Mouse (Mus musculus): ENCODE measurements around the gene Dhrs7b. TPM values are rescaled to one million over a fixed set of nuclear protein-coding genes. Genes with fewer than 3 reads are reported as not detected.

Gene Dhrs7b
- polyA plus RNA-seq (2012; rRNA removed; ENCODE audit: low replicate concordance) = 27.1 and 57.3 TPM in 2 replicates

DNA sequence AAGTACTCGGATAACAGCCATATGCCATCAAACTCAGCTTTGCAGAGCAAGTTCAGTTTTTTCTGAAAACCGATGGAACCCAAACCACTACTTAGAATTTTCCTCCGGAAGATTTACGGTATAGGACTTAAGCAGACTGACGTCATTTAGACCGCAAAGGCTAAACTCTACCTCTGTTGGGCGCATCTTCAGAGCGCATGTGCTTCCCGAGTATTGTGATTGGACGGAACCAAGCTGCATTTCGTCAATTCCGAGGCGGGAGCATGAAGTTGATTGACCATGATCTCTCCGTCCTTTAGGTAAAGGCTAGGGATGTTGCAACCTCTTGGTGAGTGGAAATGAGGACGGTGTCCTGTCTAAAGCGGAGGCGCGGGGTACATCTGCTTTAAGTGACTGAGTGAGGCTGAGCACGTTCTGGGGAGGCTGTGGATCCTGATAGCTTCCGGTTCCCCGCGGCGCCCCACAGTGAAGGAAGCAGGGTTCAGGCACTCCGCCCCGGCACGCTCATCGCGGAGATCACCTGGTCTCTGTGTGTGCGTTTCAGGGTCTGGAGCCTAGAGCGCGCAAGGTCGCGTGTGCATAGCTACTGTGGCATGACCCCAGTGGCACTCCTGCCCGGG, at the start of gene Dhrs7b:
TSS of gene Dhrs7b (plus strand) at position 199 of the 620 bp plus-strand sequence.

DNA sequence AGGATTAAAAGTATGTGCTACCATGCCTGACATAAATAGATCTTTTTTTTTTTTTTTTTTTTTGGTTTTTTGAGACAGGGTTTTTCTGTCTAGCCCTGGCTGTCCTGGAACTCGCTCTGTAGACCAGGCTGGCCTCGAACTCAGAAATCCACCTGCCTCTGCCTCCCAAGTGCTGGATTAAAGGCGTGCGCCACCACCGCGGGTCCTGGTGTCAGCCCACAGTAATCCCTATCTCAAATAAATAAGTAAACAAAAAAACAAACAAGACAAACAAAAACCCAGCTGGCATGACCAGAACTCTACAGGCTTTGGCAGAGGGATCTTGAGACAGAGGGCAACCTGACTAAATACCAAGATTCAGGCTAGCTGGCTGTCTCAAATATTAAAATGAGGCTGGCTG, 18.8 kb upstream of the Dhrs7b start, which contains the start of gene Shmt1:
TSS of gene Shmt1 (minus strand) at position 101 of the 400 bp plus-strand sequence.

DNA sequence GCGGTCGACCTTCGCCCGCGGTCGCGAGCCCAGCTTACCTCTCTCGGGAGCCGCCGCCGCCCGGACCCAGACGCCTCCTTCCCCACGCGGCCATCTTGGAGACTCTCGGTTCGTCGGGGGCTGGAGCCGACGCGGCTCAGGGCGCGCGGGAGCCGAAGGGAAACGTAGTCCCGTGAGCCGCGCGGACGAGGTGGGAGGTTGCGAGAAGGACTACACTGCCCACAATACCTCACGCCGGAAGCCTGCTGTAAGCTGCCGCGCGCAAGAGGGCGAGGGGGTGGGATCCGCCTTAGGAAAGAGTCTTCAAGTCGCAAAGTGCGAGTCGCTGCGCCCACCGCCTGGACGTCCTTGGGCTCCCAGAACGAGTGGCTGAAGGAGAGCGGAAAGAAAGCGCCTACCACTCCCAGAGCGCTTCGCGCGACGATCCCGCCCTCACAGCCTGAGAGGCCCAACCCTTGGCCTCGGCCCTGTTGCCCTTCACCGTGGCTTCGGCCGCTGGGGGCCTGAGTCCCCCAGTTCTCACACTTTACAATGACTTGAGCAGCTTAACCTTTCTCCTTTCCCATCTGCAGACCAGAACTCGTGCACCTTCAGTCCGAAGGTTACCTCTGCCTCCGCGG, 48.4 kb downstream of the Dhrs7b start, which contains the start of gene Tmem11:
TSS of gene Tmem11 (minus strand) at position 598 of the 620 bp plus-strand sequence.

Other genes with a start within 250 kb of the Dhrs7b start
- 65.4 and 75.2 TPM in 2 replicates for gene Llgl1, start 130.9 kb upstream of the Dhrs7b start, polyA plus RNA-seq (2012; rRNA removed; ENCODE audit: low replicate concordance)
- 190 and 281 TPM in 2 replicates for gene Flii, start 103.4 kb upstream of the Dhrs7b start, polyA plus RNA-seq (2012; rRNA removed; ENCODE audit: low replicate concordance)
- gene Mief2, start 102.2 kb upstream of the Dhrs7b start, polyA plus RNA-seq (2012; rRNA removed; ENCODE audit: low replicate concordance) = 27.3 and 38.2 TPM in 2 replicates
- 7.6 and 7.7 TPM in 2 replicates for gene Top3a, start 53.3 kb upstream of the Dhrs7b start, polyA plus RNA-seq (2012; rRNA removed; ENCODE audit: low replicate concordance)
- 11.6 and 19.0 TPM in 2 replicates for gene Smcr8, start 53.1 kb upstream of the Dhrs7b start, polyA plus RNA-seq (2012; rRNA removed; ENCODE audit: low replicate concordance)
- gene Shmt1, start 18.9 kb upstream of the Dhrs7b start, polyA plus RNA-seq (2012; rRNA removed; ENCODE audit: low replicate concordance) = 11.6 and 18.9 TPM in 2 replicates
- gene Tmem11, start 48.6 kb downstream of the Dhrs7b start, polyA plus RNA-seq (2012; rRNA removed; ENCODE audit: low replicate concordance) = 70.6 and 81.1 TPM in 2 replicates
- 48.7 and 62.6 TPM in 2 replicates for gene Natd1, start 84.1 kb downstream of the Dhrs7b start, polyA plus RNA-seq (2012; rRNA removed; ENCODE audit: low replicate concordance)
- 27.7 and 69.8 TPM in 2 replicates for gene Map2k3, start 101.4 kb downstream of the Dhrs7b start, polyA plus RNA-seq (2012; rRNA removed; ENCODE audit: low replicate concordance)
- gene Kcnj12, start 191.9 kb downstream of the Dhrs7b start, polyA plus RNA-seq (2012; rRNA removed; ENCODE audit: low replicate concordance) = 0.37 and 11.9 TPM in 2 replicates